Mouse (Mus musculus): ENCODE measurements at regions not wholly inside any gene's neighbourhood (a gene's known extent, or its start where the extent isn't known, plus 50 kb on each side); places are given as distances from the start of the nearest gene placed in this dataset.
A peak's percentile ranks its signal among the peaks of the same experiment; 100 is the strongest.

DNA sequence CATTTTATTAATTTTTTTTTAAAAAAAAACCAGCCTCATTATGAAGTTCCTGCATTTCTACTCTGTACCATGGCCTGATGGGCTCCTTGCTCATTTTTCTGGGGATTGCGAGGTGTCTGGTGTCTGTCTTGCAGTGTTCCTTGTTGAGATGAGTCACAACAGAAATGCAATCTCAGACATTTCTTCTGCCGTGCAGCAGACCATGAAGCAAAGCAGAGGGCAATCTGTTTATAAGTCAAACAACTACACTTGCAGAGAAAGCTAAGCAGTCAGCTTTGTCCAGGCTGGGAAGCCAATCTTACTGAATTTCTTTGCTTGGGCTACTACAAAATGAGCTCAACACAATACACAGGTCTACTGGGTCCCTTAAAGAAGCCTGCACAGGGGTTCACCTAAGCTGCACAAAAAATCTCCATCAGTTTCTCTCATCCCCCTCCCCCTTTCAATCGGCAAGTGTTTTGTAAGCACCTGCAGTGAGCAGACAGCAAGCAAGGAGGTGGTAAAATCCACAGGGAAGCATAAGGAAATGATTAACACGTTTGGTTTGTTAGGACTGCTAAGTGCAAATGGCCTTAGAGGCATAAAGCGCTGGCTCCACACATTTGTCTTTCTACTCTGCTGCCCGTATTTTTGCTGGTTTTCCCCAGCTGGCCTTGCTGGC, 171.0 kb upstream of the Dmrta1 start:
- no peak overlapping the region for H3K4me3 ChIP-seq (ENCODE audit: low read depth, low read length)
- no peak for ATAC-seq
- 28% methylated on average over 6 of the region's 6 CpGs for whole genome bisulfite sequencing
- no peaks in the 10 kb centered on the region for H3K4me1 ChIP-seq (ENCODE audit: insufficient read depth, low read depth, low read length)
- TF ChIP-seq CTCF (IDR thresholded peaks at IDR 0.05) (no peak), EP300 (IDR thresholded peaks at IDR 0.05) (no peak)
- DNase-seq (ENCODE audit: low spot score), result no peak
- H3K27ac ChIP-seq (ENCODE audit: low read length), result no peak overlapping the region
- no peak overlapping the region for H3K9ac ChIP-seq (replicated peaks; ENCODE audit: low read depth)
- H3K27me3 ChIP-seq (replicated peaks; ENCODE audit: insufficient read depth, low read length), result no peaks in the 10 kb centered on the region
- no peak overlapping the region for H3K4me2 ChIP-seq (replicated peaks; ENCODE audit: low read depth, low read length)
- H3K36me3 ChIP-seq (ENCODE audit: insufficient read depth, low read length), result no peaks in the 10 kb centered on the region
- no peaks in the 10 kb centered on the region for H3K9me3 ChIP-seq (ENCODE audit: low read length)

DNA sequence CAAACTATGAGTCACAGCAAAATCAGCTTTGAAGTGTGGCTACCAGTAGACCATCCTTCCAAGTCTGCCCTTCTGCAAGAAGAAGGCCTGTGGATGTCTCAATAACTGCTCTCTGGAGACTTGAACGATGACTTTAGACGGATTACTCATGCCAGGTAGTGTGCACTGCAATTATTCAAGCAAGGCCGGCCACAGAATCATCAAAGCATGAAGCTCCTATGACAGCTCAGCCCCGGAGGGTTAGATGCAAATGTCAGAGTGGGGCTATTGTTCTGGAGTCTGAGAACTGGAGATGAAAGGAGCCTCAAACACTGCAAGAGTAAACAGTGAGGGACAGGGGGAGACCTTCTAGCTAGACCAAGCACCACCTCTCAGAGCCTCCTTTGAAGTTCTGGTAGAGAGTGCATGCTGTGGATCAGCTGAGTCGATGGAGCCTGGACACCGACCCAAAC, 173.8 kb upstream of the Dmrta1 start:
- no peaks in the 10 kb centered on the region for H3K4me1 ChIP-seq (ENCODE audit: insufficient read depth, low read depth, low read length)
- no peak for DNase-seq (ENCODE audit: low spot score)
- no peak for TF ChIP-seq CTCF (IDR thresholded peaks at IDR 0.05)
- TF ChIP-seq EP300 (IDR thresholded peaks at IDR 0.05), result no peak

DNA sequence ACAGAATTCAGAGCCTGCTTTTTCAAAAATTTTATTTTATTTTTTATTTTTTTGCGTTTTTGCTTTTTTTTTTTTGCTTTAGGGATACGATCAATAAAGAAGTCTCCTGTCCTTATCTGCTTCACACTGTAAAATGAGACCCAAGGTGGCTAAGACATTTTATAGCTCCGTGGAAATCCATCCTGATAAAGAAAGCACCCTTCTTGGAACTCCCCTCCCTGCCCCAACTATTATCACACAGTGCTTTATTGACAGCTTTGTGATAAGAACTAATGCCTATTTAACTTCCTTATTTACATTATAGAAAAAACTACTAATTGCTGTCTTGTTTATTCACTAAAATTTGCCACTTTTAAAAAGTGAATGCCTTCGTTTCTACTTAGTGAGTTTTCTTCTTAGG, 179.0 kb upstream of the Dmrta1 start:
- no peak for ATAC-seq
- 41% methylated on average over 4 of the region's 4 CpGs for WGBS

More for the DNA sequence above, 173.8 kb upstream of the Dmrta1 start:
- Histone ChIP-seq H3K9me3 (ENCODE audit: low read length) (no peaks in the 10 kb centered on the region), H3K27ac (ENCODE audit: low read length) (no peak overlapping the region), H3K9ac (replicated peaks; ENCODE audit: low read depth) (no peak overlapping the region), H3K4me2 (replicated peaks; ENCODE audit: low read depth, low read length) (no peak overlapping the region), H3K27me3 (replicated peaks; ENCODE audit: insufficient read depth, low read length) (no peaks in the 10 kb centered on the region), H3K36me3 (ENCODE audit: insufficient read depth, low read length) (no peaks in the 10 kb centered on the region), H3K4me3 (ENCODE audit: low read depth, low read length) (no peak overlapping the region)
- no peak for ATAC-seq
- 8% methylated on average over 6 of the region's 6 CpGs for WGBS

DNA sequence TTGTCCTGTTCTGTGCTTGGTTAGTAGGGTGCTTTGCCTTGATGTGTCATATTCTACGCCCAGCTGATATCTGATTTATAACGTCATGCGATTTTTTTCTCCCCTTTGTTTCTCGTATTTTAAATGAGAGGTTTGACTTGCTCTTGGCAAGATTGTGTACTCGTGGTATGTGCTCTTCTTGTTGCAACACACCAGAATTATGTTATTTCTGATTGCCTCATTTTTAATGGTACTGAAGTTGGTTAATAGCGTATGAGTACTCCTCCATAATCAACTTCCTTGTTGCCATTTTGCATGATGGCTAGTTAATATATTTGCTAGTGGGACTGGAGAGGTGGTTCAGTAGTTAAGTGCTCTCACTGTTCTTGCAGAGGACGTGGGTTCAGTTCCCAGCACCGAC, 180.1 kb upstream of the Cdkn2b start:
- WGBS, result 71% methylated on average over 8 of the region's 8 CpGs
- ATAC-seq (peak; percentile 28; the same call in 1 of the 2 replicates), DNase-seq (ENCODE audit: low spot score) (peak; percentile 55)
- H3K27me3 ChIP-seq (replicated peaks; ENCODE audit: insufficient read depth, low read length), result no peaks in the 10 kb centered on the region
- no peak for TF ChIP-seq CTCF (IDR thresholded peaks at IDR 0.05)
- TF ChIP-seq EP300 (IDR thresholded peaks at IDR 0.05), result peak; percentile 74
- no peaks in the 10 kb centered on the region for H3K9me3 ChIP-seq (ENCODE audit: low read length)
- H3K9ac ChIP-seq (replicated peaks; ENCODE audit: low read depth), result no peak overlapping the region
- H3K4me1 ChIP-seq (ENCODE audit: insufficient read depth, low read depth, low read length), result no peaks in the 10 kb centered on the region
- H3K27ac ChIP-seq (ENCODE audit: low read length), result no peak overlapping the region
- H3K4me2 ChIP-seq (replicated peaks; ENCODE audit: low read depth, low read length), result no peak overlapping the region
- H3K36me3 ChIP-seq (ENCODE audit: insufficient read depth, low read length), result no peaks in the 10 kb centered on the region
- no peak overlapping the region for H3K4me3 ChIP-seq (ENCODE audit: low read depth, low read length)

More for the DNA sequence above, 179.0 kb upstream of the Dmrta1 start:
- no peak overlapping the region for H3K4me3 ChIP-seq (ENCODE audit: low read depth, low read length)
- no peaks in the 10 kb centered on the region for H3K36me3 ChIP-seq (ENCODE audit: insufficient read depth, low read length)
- H3K4me2 ChIP-seq (replicated peaks; ENCODE audit: low read depth, low read length), result no peak overlapping the region
- no peak for DNase-seq (ENCODE audit: low spot score)
- no peaks in the 10 kb centered on the region for H3K9me3 ChIP-seq (ENCODE audit: low read length)
- no peak overlapping the region for H3K9ac ChIP-seq (replicated peaks; ENCODE audit: low read depth)
- TF ChIP-seq CTCF (IDR thresholded peaks at IDR 0.05) (no peak), EP300 (IDR thresholded peaks at IDR 0.05) (no peak)
- no peaks in the 10 kb centered on the region for H3K4me1 ChIP-seq (ENCODE audit: insufficient read depth, low read depth, low read length)
- H3K27ac ChIP-seq (ENCODE audit: low read length), result no peak overlapping the region
- H3K27me3 ChIP-seq (replicated peaks; ENCODE audit: insufficient read depth, low read length), result no peaks in the 10 kb centered on the region

DNA sequence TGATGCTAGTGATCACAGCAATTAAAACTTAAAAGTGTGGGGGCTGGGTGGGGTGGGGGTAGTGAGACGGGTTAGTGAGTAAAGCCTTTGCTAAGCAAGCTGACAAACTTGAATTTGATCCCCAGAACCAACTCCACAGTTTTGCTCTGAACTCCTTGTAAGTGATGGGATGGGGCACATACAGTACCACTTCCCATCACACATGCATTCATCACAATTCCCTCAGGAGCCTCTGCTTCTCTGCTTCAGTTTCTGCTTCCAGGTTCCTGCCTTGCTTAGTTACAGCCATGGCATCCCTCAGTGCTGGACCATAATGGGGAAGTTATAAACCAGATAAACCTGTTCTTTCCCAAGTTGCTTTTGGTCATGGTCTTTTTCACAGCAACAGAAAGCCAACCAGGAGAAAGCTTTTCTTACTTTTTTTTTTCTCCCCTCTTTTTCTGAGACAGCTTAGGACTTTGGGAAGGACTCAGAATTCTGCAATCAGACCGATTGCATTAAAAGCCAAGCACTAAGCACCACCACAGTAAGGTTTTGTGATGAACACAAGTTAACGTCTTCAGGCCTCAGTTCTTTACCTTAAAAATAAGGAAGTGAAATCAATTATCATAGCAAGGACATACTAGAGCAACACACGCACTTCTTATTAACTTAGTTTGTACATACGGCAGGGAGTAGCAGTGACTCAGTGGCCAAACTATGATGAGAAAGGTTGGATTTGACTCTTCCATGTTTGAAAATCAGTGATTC, 176.8 kb upstream of the Cdkn2b start:
- Histone ChIP-seq H3K4me1 (ENCODE audit: insufficient read depth, low read depth, low read length) (no peaks in the 10 kb centered on the region), H3K9ac (replicated peaks; ENCODE audit: low read depth) (no peak overlapping the region), H3K4me2 (replicated peaks; ENCODE audit: low read depth, low read length) (no peak overlapping the region), H3K27ac (ENCODE audit: low read length) (no peak overlapping the region), H3K36me3 (ENCODE audit: insufficient read depth, low read length) (no peaks in the 10 kb centered on the region), H3K4me3 (ENCODE audit: low read depth, low read length) (no peak overlapping the region), H3K27me3 (replicated peaks; ENCODE audit: insufficient read depth, low read length) (no peaks in the 10 kb centered on the region), H3K9me3 (ENCODE audit: low read length) (no peaks in the 10 kb centered on the region)
- TF ChIP-seq EP300 (IDR thresholded peaks at IDR 0.05), result no peak
- TF ChIP-seq CTCF (IDR thresholded peaks at IDR 0.05), result no peak
- no peak for ATAC-seq
- WGBS, result 78% methylated on average over 5 of the region's 5 CpGs
- no peak for DNase-seq (ENCODE audit: low spot score)

DNA sequence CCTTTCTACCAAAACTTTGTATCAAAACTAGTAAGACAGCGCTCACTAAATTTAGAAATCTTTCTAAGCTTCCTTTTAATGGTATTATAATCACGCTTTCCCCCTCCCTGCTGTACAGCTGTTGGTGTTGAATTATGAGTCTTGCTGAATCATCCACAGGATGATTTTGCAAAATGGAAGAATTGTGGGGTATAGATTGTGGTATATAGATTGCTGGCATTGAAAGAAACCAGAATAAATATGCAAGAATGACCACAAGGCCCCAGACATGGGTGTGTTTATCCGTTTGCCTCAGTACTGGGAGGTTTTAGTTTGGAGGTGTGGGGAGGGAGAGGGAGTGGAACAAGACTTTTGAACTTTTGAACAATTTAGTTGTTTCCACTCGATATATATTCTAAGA, 176.1 kb upstream of the Cdkn2b start:
- Histone ChIP-seq H3K9me3 (ENCODE audit: low read length) (no peaks in the 10 kb centered on the region), H3K9ac (replicated peaks; ENCODE audit: low read depth) (no peak overlapping the region), H3K27me3 (replicated peaks; ENCODE audit: insufficient read depth, low read length) (no peaks in the 10 kb centered on the region), H3K4me2 (replicated peaks; ENCODE audit: low read depth, low read length) (no peak overlapping the region), H3K4me3 (ENCODE audit: low read depth, low read length) (no peak overlapping the region), H3K4me1 (ENCODE audit: insufficient read depth, low read depth, low read length) (no peaks in the 10 kb centered on the region), H3K36me3 (ENCODE audit: insufficient read depth, low read length) (no peaks in the 10 kb centered on the region), H3K27ac (ENCODE audit: low read length) (no peak overlapping the region)
- 79% methylated on average over 4 of the region's 4 CpGs for WGBS
- ATAC-seq (no peak), DNase-seq (ENCODE audit: low spot score) (no peak)
- no peak for TF ChIP-seq EP300 (IDR thresholded peaks at IDR 0.05)
- no peak for TF ChIP-seq CTCF (IDR thresholded peaks at IDR 0.05)
